Mouse (Mus musculus): ENCODE data around the gene Ripply1.

DNA sequence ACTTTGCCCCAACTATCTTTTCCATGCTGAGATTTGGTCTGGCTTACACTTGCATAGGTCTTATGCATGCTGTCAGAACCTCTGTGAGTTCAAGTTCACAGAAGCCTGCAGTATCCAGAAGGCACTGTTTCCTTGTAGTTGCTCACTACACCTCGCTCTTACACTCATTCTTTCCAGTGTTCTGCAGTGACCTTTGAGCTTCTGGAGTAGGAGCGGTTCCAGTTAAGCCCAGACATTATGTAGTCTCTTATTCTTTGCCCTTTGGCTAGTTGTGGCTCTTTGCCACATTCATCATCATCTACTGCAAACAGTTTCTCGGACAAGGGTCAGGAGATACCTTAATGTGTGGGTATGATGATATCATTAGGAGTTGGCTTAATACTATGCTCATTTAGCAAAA lies 51.6 kb downstream of the Ripply1 start:
- TF ChIP-seq CTCF (IDR thresholded peaks at IDR 0.05; ENCODE audit: control insufficient read depth, insufficient read depth, low read length) = no peak
- no peak for TF ChIP-seq POLR2A (IDR thresholded peaks at IDR 0.05; ENCODE audit: borderline replicate concordance, control insufficient read depth, low read depth, low read length)
